Mouse (Mus musculus) B cell, adult 2 months (primary cell): Measurements from ENCODE around the gene Cdkn2aipnl.

Experiments
- DNase-seq, 2 experiments: peaks; one replicate each; pipeline ENCODE4 v3.0.0; 2022

Cdkn2aipnl gene

DNA sequence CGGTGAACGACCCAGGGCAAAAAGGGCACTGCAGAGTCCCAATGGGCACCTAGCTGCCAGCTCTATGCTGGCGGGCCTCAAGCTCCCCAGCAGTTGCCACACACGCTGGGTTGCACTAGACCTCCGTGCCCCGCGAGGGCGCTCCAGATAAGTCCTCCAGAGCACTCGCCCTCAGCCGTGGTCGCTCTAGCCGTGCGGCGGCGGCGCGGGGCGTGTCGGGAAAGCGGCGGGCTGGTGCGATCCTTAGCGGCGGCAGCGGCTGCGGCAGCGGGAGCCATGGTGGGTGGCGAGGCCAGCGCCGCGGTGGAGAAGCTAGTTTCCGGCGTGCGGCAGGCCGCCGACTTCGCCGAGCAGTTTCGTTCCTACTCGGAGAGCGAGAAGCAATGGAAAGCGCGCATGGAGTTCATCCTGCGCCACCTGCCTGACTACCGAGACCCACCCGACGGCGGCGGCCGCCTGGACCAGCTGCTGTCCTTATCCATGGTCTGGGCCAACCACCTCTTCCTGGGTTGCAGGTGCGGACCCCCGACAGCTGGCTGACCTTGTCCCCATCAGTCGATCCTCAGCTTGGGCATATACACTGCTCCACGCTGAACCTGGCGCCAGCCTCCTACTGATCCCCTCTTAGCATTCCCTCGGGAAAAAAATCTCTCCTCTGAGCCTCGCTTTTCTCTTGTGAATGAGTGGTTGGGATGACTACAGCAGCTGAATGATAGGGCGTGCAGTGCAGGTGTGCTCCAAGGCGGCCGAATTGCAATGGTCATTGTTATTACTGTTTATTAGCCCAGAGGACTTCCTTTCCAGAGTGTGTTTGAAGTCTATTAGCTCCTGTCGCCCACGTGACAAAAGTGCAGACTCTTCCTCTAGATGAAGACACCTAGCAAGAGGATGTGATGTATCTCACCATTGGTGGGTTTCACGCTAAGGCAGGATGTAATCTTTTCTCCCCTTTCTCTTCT, at the start of gene Cdkn2aipnl:
TSS of gene Cdkn2aipnl (plus strand) at position 219 of the 959 bp plus-strand sequence.
- DNase-seq, result peak; percentile 99

DNA sequence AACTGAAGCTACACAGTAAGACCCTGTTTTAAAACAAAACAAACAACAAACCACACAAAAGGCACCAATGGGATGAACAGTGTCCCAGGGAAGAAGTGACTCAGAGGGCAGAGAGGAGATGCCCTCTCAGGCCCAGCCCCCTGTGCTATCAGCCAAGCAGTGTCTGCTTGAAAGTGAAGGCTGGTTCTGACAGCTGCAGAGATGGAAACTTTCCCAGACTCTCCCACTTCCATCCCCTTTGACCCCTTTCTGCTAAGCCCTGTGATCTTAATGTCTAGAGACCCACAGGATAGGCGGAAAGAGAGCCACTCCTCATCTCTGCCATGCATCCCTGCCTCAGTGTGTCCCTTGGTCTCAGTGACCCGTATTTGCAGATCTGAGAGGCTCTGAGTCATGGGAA, 49.5 kb upstream of the Cdkn2aipnl start:
- DNase-seq, result no peak

DNA sequence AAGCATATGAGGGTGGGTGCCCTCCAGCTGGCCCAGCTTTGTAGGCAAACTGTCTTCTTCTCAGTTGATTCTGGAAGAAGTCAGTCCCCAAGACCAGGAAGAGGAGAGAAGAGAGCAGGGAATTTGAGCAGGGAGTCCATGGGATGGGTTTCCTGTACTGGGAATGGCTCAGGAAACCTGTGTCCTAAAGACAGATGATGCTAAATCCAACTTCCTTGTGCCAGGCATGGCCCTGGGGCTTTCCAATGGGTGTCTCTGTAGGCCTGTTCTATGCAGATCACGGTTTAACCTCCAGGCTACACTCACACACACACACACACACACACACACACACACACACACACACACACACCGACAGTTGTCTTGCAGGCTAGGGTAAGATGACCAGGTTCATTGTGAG, 48.9 kb upstream of the Cdkn2aipnl start:
- no peak for DNase-seq

DNA sequence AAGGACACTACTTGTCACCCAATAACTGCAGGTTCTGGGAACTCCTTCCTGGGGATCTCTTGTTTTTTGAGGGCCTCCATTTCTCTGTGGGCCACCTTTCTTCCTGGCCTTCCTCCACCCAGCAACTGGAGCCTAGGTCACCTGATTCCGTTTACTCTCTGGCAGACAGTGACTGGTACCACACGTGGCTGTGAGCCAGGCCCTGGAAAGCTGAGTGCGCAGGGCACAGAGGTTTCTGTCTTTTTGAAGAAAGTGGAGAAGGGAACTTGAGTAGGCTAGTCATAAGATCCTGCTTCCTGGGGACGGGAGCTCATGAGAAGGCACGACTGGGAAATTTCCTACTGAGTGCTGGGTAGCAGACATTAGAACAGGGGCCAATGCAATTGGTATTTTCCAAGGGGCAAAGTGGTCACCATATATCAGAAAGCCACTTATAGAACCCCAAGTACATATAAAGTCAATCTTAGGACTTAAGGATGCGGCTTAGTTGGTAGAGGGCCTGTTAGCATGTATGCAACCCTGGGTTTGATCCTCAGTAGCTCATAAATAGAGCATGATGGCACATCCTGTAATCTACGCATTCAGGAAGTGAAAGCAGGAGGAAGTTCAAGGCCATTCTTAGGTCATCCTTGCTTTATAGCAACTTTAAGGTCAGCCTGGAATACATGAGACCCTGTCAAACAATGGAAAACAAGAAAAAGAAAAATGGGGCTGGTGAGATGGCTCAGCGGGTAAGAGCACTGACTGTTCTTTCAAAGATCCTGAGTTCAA, 45.9 kb upstream of the Cdkn2aipnl start:
- no peak for DNase-seq

DNA sequence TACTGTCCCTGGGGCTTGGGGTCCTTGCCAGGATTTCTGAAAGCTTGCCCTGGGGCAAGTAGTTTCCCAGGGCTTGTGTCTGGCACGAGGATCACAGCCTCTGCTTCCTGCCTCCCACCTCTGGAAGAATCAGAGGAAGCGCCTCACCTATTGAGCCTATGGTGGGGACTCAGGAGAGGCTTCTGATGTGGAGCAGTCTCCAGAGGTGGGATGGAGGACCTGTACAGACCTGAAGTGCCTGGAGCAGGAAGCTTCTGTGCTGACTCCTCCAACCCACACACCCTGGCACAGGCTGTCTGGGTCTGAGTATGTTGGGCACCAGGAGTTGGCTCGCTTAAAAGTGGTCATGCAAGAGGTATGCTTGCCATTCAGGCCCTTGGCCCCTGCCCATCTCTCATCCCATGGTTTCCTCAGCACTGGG, 45.0 kb upstream of the Cdkn2aipnl start:
- no peak for DNase-seq

DNA sequence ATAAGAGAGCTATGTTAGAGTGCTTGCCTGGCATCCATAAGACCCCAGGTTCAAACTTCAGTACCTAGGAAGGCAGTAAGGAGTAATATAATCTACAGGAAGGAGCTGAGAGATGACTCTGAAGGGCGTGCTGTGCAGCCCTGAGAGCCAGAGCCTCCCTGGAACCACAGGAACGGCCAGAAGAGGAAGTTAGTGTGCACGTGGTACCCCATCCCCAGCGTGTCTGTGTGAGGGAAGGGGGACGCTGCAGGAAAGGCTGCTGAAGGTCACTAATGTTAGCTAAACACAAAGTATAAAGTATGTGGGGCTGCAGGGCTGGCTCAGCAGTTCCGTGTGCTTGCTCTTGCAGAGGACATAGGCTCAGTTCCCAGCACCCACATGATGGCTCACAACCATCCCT, 41.9 kb upstream of the Cdkn2aipnl start:
- no peak for DNase-seq

DNA sequence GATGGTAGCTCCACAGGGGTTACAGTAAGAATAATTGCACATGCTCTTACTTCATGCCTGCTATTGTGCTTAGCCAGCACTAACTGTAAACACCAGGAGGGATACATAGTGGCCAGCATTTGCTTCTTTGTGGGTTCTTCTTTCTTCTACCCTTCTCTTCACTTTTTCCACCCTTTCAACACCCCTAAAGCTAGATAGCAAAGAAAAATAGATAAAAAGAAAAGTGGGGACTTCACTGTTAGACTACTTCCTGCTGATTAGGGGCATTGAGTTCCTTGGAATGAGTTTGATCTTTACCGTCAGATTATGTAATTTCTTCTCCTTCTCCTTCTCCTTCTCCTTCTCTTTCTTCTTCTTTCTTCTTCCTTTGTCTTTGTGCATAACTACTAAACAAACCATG, 41.1 kb upstream of the Cdkn2aipnl start:
- no peak for DNase-seq

DNA sequence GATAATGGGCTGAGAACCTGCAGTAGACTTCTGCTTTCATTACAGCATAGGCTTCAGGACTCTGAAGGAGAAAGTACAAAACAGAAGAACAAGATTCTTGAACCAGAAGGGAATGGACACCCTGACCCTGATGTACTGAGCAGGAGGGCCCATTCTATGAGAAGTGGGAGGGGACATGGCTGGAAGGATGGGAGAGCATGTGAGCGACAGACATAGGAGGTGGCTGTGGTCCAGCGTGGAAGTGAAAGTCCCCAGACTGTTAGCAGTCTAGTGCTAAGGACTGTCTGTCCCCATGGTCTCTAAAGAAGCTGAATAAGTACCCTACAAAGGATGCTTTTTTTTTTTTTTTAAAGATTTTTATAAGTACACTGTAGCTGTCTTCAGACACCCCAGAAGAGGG, 40.4 kb upstream of the Cdkn2aipnl start:
- no peak for DNase-seq

DNA sequence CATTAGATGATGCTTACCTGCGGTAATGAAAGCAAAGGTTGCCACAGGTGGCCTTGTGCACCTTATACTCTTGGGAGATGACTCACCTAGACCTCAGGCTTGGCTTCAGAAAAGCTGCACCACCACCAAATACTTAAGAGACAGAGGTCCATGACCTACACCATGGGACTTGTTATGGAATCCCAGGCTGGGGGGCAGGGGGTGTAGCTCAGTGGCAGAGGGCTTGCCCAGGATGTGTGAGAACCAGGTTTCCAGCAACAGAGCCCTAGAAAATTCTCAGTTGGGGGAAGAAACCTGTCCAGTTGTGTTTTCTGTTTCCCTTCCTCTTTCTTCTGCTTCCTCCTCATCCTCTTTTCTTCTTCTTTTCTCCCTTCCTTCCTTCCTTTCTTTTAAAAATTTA, 36.3 kb upstream of the Cdkn2aipnl start:
- DNase-seq, result peak; percentile 69 to 74

DNA sequence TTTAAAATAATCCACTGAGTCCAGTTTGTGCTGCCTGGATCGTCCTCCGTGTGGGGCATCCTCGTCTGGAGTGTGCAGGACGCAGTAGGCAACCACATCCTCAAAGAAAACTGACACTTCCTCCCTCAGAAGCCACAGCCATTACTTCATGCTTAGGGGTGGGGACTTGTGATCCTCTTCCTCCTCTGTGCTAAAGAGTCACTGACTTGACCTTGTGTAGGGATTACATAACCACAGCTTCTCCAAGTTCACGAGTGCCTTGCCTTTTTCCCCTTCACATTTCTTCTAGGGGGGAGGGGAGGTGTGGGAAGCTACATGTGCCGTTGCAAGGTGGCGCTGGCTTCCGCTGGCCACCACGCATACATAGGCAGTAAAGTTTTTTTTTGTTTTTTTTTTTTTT, 35.7 kb upstream of the Cdkn2aipnl start:
- DNase-seq, result peak; percentile 74 to 79

DNA sequence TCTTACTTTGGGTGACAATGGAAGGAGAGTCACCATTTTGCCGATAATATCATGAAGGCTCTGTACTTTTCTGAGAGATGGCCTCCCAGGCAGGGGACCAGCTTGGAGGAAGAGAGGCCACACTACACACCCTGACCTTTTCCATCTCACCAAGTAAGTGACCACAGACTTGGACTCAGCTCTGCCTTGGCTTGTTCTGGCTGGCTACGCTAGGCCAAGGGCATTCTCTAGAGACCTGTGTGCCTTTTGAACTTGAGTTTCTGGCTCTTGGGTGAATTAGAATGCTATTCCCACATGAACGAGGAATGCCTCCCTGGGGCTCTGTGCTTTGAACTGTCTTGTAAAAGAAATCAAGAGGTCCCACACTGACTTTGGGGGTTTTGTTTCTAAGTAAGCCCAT, 33.2 kb upstream of the Cdkn2aipnl start:
- DNase-seq, result no peak

DNA sequence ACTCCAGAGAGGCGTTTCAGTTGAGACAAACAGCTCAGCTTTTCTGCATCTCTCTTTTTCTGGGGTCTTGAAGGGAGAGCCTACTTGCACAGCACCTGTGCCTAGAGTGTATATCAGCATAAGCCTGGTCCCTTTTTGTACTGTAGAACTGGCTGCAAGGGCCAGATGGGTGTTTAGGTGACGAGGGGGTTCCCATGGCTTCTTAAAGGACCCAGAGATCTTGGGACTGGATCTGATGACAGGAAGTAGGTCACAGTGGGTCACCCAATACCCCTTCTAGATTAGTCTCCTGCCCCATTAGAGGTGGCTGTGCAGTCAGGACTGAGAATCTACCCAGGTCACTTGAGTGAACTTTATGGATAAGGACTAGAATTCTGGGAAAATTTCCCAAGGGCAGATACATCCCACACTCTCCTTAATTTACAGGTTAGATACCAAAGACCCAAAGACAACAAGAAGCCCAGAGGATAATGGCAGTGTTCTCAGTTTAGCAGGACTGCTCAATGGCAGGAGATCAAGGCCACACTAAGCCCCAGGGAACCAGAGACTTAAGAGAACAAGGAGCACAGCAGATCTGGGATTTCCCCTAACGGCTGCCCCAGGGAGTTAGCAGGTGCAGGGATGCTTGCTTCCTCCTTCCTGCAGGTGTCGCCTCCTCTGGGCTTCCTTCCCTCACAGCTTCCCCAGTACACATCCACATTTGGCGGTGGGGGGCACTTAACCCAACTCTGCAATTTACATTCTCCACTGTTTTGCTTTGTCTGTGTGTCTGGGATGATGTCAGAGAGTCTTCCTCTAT, 31.6 kb upstream of the Cdkn2aipnl start:
- peak; percentile 82 to 87 for DNase-seq

DNA sequence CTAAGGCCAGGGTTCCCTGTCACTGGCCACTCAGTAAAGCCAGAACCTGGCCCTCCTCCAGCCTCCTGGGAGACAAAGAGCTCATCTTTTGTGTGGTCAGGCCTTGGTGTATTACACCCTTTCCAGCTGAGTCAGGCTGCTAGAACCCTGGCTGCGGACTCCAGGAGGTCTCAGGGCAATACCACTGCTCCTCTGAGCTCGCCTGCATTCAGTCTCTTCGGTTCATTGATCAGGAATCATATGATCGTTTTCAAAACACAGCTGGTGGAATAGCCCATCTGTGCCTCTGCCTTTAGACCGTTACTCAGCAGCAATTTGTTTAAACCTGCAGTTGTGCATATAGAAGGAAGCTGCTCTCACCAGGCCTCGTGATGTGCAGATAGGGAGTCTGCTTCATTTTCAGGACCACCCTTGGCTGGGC, 30.1 kb upstream of the Cdkn2aipnl start:
- DNase-seq, result peak; percentile 64

DNA sequence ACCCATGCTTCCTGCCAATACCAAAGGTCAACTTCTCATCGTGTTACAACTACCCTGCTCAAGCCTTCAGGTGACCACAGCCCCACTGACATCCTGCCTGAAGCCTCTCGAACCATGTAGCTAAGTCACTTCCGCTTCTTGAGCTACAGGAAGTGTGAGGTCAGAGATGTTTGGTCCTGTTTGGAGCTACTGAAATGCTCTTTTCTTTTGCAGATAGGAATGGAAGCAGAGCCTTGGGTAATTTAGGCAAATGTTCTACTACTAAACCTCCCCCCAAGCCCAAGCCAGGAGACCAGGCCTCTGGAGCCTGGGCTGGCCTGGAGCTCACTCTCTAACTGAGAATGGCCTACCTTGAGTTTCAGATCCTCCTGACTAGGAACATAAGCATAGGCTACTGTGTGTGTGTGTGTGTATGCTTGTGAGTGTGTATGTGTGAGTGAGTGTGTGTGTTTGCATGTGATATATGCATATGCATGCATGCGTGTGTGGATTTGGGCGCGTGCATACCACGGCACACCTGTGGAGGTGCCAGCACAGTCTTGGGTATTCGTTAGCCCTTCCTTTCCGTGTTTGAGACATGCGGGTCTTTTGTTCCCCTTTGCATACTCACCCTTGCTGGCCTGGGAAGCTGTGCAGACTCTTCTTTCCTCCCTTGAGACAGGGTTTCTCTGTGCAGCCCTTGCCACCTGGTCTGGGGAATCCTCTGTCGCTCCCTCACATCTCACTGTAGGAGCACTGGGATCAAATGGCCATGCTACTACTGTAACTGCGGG, 28.5 kb upstream of the Cdkn2aipnl start:
- DNase-seq, result peak; percentile 73 to 75

DNA sequence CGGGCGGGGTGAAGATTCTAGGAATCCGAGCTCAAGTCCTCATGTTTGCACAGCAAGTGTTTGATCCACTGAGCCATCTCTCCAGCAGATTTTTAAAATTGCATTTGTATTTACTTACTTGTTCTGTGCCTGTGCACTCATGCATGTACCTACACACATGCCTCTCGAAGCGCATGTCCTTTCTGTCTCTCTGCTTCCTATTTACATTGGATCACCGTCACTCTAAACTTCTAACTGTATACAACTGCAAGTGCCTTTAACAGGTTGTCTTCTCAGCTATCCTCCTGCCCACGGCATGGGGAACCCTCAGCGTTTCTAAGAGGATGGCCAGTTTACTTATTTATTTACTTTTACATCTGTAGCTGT, 27.9 kb upstream of the Cdkn2aipnl start:
- peak in 1 of 2 experiments; percentile 39 for DNase-seq

DNA sequence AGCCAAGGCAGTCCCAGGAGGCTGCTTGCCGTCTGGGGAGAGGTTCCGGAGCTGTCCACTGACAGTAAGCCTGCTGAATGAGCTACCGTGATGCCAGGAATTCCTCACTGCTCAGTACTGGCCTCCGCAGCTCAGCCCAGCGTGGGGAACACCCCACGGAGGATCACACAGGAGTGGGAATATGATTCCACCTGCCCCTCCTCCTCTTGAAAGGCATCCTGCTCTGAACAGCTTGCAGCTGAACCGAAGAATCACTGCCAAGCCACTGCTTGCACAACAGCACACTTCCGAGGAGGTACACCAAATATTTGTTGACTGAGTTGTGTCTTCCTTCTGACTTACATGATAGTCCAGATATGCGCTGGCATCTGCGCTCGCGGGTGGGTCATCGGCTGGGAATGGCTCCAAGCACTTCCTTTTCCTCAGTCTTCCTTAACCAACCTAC, 26.9 kb upstream of the Cdkn2aipnl start:
- no peak for DNase-seq

DNA sequence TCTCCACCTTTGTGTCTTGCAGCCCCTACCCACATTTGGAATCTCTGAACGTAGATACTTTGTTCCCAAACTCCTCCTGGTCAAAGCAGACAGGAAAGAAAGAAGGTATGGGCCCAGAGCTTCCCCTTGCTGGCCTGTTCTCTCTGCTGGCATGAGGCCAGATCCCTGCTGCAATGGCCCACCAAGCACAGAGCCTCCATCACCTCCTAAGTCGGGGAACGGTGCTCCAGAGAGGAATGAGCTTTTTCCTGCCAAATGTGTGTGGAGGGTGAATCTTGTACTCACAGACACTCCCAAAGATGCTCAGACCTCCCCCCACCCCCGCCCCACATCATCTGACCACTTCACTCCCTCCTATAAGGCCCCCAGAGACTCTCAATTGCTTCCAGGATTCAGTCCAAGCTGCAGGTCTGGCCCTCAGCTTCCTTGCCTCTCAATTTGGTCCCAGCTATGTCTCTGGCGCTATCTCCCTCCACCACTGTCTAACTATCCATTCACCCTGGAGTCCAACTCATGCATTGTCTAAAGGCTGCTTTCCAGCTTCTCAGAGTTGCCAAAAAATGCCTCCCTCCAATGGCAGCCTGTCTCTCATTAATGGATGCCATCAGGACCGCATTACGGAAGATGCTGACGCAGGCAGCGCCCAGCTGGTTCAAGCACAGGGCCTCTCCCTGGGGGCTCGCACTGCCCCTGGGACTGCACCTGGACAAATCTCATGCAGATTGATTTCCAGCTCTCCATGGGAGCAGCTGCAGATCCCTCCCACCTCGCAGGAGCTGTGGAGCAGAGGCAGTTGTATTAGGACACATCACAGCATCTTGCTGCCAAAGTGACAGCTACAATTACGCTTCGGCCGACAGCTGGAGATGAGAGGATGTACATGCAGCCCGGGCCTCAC, 24.6 kb upstream of the Cdkn2aipnl start:
- DNase-seq, result peak; percentile 70 to 72

DNA sequence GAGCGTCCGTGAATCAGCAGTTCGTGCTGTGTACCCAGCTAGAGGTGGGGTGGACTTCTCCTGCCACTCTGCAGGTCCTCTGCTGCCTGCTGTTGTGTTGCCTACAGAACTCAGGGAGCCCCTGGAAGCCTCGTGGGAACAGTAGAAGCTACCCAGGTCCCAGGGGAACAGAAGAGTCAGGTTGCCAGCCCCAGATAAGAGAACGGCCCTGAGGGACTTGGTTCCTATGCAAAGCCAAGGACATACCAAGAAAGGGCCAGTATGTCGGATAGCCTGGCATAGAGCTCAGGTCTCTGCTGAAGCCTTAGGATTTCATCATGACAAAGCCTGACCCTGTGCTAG, 24.0 kb upstream of the Cdkn2aipnl start:
- DNase-seq, result no peak

DNA sequence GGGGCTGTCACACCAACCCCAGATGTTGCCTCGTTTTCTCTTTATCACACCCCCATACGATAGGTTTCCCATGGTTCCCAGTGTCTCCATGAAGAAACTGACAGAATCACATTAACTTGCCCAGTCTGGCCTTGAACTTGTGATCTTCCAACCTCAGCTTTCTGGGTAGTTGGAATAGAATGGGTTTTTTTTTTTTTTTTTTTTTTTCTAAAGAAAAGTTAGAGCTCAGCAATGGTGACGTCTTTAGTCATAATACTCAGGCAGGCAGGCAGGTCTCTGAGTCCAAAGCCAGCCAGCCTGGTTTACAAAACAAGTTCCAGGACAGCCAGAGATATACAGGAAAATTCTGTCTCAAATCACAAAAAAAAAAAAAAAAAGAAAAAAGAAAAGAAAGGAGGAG, 23.2 kb upstream of the Cdkn2aipnl start:
- no peak for DNase-seq

DNA sequence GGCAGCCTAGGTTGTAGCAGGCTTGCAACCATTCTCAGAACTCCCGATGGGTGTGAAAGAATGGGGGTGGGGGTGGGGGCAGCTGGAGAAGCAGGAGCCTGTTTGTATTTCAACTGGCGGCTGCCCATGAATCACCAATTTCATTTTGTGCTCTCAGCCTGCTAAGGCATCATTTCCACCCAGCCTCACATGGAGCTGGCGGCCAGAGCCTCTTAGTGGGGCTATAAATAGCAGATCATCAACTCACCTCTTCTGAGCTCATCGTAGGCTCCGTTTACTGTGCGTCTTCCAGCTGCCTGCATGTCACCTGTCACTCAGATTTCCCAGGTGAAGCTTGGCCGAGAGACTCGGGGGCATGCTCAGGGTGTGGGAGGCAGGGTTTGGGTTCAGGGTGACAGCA, 21.9 kb upstream of the Cdkn2aipnl start:
- DNase-seq, result no peak

DNA sequence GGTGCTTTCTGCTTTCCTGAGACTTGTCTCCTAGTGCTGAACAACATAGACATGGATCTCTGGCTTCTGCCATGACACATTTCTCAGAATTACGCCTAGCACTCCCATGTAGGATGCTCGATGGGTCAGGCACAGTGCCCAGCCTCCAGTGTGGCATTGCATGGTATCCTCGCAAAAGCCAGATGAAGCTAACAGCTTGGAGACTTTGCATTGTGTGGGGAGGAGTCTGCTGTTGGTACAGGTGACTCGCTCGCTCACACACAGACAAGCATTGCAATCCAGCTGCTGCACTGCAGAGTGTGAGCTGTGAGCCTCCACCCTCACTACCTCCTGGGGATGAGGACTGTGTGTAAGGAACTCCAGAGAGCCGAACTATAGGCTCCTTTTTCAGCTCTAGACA, 21.3 kb upstream of the Cdkn2aipnl start:
- DNase-seq, result no peak
